Mouse (Mus musculus): ENCODE data around the gene Ttc7b. TPM values are rescaled to one million over a fixed set of nuclear protein-coding genes. Genes with fewer than 3 reads are reported as not detected.

The Ttc7b gene
- polyA plus RNA-seq, 1 experiment from 2014 or later, result 1.0 TPM

DNA sequence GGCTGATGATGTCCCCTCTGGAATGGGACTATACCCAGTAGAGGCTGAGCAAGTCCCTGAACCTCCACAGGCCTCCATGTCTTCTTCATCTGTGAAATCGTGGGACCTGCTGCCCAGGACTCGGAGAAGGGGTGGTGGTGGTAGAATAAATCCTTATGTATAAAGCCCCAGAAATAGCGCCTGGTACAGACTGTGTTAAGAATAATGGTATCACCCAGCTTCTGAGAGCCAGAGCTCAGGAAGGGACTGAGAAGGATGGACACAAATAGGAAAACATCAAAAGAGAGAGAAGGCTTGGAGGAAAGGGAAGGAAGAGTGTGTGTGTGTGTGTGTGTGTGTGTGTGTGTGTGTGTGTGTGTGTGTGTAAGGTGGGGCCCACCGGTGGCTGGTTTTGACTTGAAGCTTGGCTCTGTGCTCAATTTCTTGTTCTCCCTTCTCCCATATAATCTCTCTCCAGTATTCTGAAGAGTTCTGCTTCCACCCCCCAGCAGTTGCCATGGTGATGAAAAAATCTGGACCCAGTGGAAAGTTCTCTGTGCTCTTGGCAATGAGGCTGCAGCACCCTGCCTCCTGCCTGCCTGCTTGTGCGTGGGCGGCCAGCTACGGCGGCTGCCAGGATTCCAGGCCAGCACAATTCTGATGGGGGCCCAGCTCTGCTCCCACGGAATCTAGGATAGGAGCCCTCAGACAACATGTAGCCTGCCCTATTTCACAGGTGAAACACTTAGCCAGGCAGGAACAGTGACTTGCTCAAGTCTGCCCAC is 254.9 kb downstream of the Ttc7b start:
- H3K4me2 ChIP-seq, result no peak overlapping the region
- H3K9me3 ChIP-seq (replicated peaks), result no peaks in the 10 kb centered on the region
- H3K4me1 ChIP-seq (replicated peaks), result no peaks in the 10 kb centered on the region
- 56% methylated on average over 9 of the region's 9 CpGs for WGBS (ENCODE audit: insufficient replicate concordance)
- H3K27me3 ChIP-seq, result peaks cover 3% of the 10 kb centered on the region; the same call in 1 of the 2 replicates
- no peak overlapping the region for H3K27ac ChIP-seq (replicated peaks)
- H3K4me3 ChIP-seq (replicated peaks), result no peak overlapping the region
- no peak overlapping the region for H3K9ac ChIP-seq
- no peaks in the 10 kb centered on the region for H3K36me3 ChIP-seq (replicated peaks)
- ATAC-seq (ENCODE audit: insufficient read depth), result no peak

DNA sequence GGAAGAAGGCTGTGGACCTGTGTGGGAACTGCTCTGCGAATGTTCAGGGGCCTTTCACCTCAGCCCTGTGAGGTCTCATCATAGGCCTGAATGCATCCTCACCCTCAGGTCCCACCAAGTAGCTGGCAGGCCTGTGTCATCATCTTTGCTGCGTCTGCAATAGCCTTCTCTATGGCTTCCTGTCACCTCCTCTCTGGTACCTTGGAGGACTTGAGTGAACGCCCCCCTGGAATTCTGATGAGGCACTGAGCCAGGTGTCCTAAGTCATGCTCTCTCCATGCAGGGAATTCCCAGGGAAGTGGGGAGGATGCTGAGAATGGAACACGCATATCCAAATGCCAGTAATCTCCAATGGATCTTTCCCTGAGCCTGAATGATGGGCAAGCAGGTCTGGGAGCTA is 255.7 kb downstream of the Ttc7b start:
- ATAC-seq (ENCODE audit: insufficient read depth), result no peak
- 52% methylated on average over 4 of the region's 4 CpGs for WGBS (ENCODE audit: insufficient replicate concordance)
- Histone ChIP-seq H3K27ac (replicated peaks) (no peak overlapping the region), H3K4me3 (replicated peaks) (no peak overlapping the region), H3K9me3 (replicated peaks) (no peaks in the 10 kb centered on the region), H3K4me1 (replicated peaks) (no peaks in the 10 kb centered on the region), H3K36me3 (replicated peaks) (no peaks in the 10 kb centered on the region), H3K9ac (no peak overlapping the region), H3K27me3 (peaks cover 3% of the 10 kb centered on the region; the same call in 1 of the 2 replicates), H3K4me2 (no peak overlapping the region)

DNA sequence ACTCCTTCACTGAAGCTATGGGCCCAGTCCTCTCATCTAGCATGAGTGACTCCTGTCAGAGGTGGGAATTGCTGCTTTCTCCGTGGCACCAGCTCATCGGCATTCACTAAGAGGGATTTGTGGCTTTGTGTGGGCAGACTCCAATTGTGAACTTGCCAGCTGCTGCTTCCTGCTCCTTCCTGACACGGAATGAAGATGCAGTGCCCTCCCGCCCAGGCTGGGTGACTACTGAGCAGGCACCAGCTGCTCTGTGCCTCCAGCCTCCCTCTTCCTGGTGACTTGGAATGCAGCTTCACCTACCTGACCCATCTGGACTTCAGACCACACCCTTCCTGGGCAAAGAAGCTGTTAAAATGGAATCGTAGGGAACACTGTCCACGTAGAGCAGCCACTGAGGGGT is 257.8 kb downstream of the Ttc7b start:
- Histone ChIP-seq H3K9ac (no peak overlapping the region), H3K4me1 (replicated peaks) (no peaks in the 10 kb centered on the region), H3K9me3 (replicated peaks) (no peaks in the 10 kb centered on the region), H3K4me3 (replicated peaks) (no peak overlapping the region), H3K27ac (replicated peaks) (no peak overlapping the region), H3K4me2 (no peak overlapping the region), H3K36me3 (replicated peaks) (no peaks in the 10 kb centered on the region), H3K27me3 (peaks cover 3% of the 10 kb centered on the region; the same call in 1 of the 2 replicates)
- ATAC-seq (ENCODE audit: insufficient read depth), result no peak
- WGBS (ENCODE audit: insufficient replicate concordance), result 58% methylated on average over 6 of the region's 6 CpGs

DNA sequence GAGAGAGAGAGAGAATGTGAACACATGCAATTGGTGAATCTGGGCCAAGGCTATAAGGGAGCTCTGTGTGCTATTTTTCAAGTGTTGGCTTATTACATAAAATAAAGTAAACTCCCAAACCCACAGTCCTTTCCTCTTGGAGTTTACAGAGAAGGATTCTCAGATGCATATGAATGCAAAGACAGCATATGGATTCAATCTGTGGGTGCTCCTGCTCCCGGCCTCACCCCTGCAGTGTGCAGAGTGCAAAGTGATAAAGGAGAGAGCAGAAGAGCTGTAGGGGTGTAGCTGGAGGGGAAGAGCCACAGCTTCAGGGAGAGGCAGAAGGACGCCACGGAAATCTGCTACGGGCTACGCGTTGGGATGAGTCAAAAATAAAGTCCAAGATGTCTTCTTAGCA is 258.9 kb downstream of the Ttc7b start:
- H3K4me3 ChIP-seq (replicated peaks), result no peak overlapping the region
- no peak overlapping the region for H3K27ac ChIP-seq (replicated peaks)
- no peak for ATAC-seq (ENCODE audit: insufficient read depth)
- peaks cover 3% of the 10 kb centered on the region; the same call in 1 of the 2 replicates for H3K27me3 ChIP-seq
- no peak overlapping the region for H3K4me2 ChIP-seq
- WGBS (ENCODE audit: insufficient replicate concordance), result 73% methylated on average over 6 of the region's 6 CpGs
- no peaks in the 10 kb centered on the region for H3K4me1 ChIP-seq (replicated peaks)
- H3K36me3 ChIP-seq (replicated peaks), result no peaks in the 10 kb centered on the region
- no peaks in the 10 kb centered on the region for H3K9me3 ChIP-seq (replicated peaks)
- no peak overlapping the region for H3K9ac ChIP-seq

DNA sequence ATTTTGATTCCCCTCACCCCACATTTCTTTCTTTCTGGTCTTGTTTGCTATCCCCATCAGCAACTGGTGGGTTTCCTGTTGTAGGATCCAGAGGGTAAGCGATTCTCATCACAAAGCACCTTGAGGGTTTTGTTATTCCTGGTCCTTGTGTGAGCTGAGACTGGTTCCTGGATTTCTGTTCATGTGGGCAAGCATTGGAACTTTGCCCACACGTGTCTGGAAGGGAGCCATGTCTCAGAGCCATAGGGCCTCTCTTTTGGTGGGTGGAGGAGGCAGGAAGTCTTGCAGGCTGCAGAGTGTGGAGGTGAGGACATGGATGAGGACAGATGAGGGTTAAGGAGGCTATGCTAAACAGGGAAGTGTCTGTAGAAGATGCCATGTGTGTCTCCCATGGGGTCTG is 260.5 kb downstream of the Ttc7b start:
- Histone ChIP-seq H3K27ac (replicated peaks) (no peak overlapping the region), H3K9me3 (replicated peaks) (no peaks in the 10 kb centered on the region), H3K9ac (no peak overlapping the region), H3K4me1 (replicated peaks) (no peaks in the 10 kb centered on the region), H3K4me2 (no peak overlapping the region), H3K4me3 (replicated peaks) (no peak overlapping the region), H3K36me3 (replicated peaks) (no peaks in the 10 kb centered on the region), H3K27me3 (peaks cover 3% of the 10 kb centered on the region; the same call in 1 of the 2 replicates)
- no peak for ATAC-seq (ENCODE audit: insufficient read depth)
- WGBS (ENCODE audit: insufficient replicate concordance), result 43% methylated on average over 2 of the region's 2 CpGs

DNA sequence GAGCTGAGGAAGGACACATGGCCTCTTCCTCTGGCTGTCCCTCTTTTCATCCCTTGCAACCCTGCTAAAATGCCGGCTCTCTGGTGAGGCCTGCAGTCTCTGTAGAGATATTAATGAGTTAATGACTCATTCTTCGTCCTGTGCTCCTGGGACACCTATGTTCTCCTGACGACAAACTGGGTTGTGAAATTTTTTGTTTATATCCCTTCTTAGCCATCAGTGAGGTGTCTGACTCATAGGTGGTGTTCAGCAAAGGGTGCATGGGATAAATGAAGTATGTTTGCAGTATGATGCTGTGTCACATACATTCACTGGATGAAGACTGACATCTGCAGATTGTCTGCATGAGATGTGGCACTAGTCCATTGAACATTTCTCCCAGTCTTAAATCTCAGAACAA is 262.8 kb downstream of the Ttc7b start:
- H3K27ac ChIP-seq (replicated peaks), result no peak overlapping the region
- no peaks in the 10 kb centered on the region for H3K36me3 ChIP-seq (replicated peaks)
- H3K4me1 ChIP-seq (replicated peaks), result no peaks in the 10 kb centered on the region
- no peak overlapping the region for H3K4me3 ChIP-seq (replicated peaks)
- H3K9me3 ChIP-seq (replicated peaks), result no peaks in the 10 kb centered on the region
- no peak for ATAC-seq (ENCODE audit: insufficient read depth)
- peaks cover 3% of the 10 kb centered on the region; the same call in 1 of the 2 replicates for H3K27me3 ChIP-seq
- 53% methylated on average over 3 of the region's 3 CpGs for WGBS (ENCODE audit: insufficient replicate concordance)
- no peak overlapping the region for H3K9ac ChIP-seq
- H3K4me2 ChIP-seq, result no peak overlapping the region

DNA sequence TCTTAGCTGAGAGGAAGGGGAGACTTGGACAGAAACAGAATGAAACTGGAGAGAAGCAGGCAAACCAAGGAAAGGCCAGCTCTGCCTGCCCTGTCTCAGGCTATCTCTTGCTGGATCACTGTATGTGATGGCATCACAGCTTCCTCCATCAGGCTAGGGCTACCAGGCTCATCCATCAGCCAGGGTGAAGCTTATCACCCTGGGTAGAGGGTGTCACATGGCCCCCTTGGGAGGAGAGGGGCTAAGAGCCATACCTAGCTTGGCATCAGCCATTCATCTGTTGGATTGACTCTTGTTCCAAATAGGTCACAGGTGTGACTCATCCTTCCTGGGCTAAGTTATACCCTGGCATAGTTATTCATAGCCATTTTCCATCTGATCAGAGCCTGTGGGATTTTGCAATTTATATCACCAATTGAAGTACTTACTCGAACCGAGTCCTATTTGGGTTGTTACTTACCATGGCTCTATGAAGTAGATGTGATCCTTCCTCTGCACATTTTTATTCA is 265.1 kb downstream of the Ttc7b start:
- Histone ChIP-seq H3K27ac (replicated peaks) (no peak overlapping the region), H3K27me3 (no peaks in the 10 kb centered on the region), H3K4me3 (replicated peaks) (no peak overlapping the region), H3K9me3 (replicated peaks) (no peaks in the 10 kb centered on the region), H3K4me2 (no peak overlapping the region), H3K4me1 (replicated peaks) (no peaks in the 10 kb centered on the region), H3K9ac (no peak overlapping the region), H3K36me3 (replicated peaks) (no peaks in the 10 kb centered on the region)
- 76% methylated on average over 2 of the region's 2 CpGs for WGBS (ENCODE audit: insufficient replicate concordance)
- ATAC-seq (ENCODE audit: insufficient read depth), result no peak

DNA sequence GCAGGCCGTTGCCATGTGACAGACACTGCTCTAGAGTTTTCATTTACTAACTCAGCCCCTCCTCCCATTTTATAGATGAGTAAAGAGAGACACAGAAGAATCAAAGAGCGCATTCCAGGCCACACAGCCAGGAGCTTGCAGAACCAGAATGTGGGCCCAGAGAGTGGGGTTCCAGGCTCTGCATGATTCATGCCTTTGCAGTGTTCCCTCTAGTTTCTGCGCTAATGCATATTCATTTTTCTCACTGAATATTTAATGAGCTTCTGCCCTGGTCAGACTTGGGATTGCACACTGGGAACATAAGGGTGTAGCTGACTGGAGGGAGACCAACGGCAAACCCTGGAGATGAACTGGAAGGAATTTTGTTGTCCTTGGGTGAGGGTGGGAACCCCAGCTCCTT is 266.2 kb downstream of the Ttc7b start:
- no peak overlapping the region for H3K4me3 ChIP-seq (replicated peaks)
- H3K36me3 ChIP-seq (replicated peaks), result no peaks in the 10 kb centered on the region
- no peaks in the 10 kb centered on the region for H3K4me1 ChIP-seq (replicated peaks)
- 66% methylated on average over 4 of the region's 4 CpGs for WGBS (ENCODE audit: insufficient replicate concordance)
- H3K9ac ChIP-seq, result no peak overlapping the region
- ATAC-seq (ENCODE audit: insufficient read depth), result no peak
- H3K27me3 ChIP-seq, result no peaks in the 10 kb centered on the region
- H3K27ac ChIP-seq (replicated peaks), result no peak overlapping the region
- H3K9me3 ChIP-seq (replicated peaks), result no peaks in the 10 kb centered on the region
- no peak overlapping the region for H3K4me2 ChIP-seq

Other genes starting within 250 kb of the Ttc7b start
- 1.5 and 1.6 TPM in 2 replicates for gene Rps6ka5, start 206.2 kb upstream of the Ttc7b start, polyA plus RNA-seq (2015; fragmentation: Nextera tagmentation; extraction: Ambion mirVana)